Mouse (Mus musculus) ES-E14 (cell line): Measurements from ENCODE around the gene Abhd10. TPM values are rescaled to one million over a fixed set of nuclear protein-coding genes. Genes with fewer than 3 reads are reported as not detected.
A peak's percentile ranks its signal among the peaks of the same experiment; 100 is the strongest.

Experiments used
- DNase-seq: peaks from one replicate; pipeline ENCODE4 v3.0.0-alpha.2; 2013; ENCODE audit warnings: low read depth, low spot score
- H3K27ac ChIP-seq: 2 replicates; pipeline ENCODE4 v1.5.1; 2012; ENCODE audit warnings: low read depth, mild to moderate bottlenecking, low read length, moderate library complexity, mixed read lengths; ENCODE audit not compliant: poor library complexity, insufficient read depth, severe bottlenecking
- H3K36me3 ChIP-seq: 2 replicates; pipeline ENCODE4 v1.6.1; 2012; ENCODE audit warnings: mild to moderate bottlenecking, low read length, moderate library complexity, mixed read lengths; ENCODE audit not compliant: control insufficient read depth, poor library complexity, insufficient read depth, severe bottlenecking
- H3K4me1 ChIP-seq, 2 experiments: fragments of 150-350 bp in 1 of 2; sonication (generic) in 1 of 2; 2 replicates each; pipeline ENCODE4 v1.6.1; 2012; ENCODE audit warnings: low read length in 2 of 2, mild to moderate bottlenecking in 1 of 2, mixed read lengths in 1 of 2; ENCODE audit not compliant: control insufficient read depth in 2 of 2, insufficient read depth in 2 of 2, poor library complexity in 1 of 2
- H3K4me3 ChIP-seq, 2 experiments: fragments of 150-350 bp in 1 of 2; sonication (generic) in 1 of 2; 2 replicates each; pipeline ENCODE4 v1.5.1; 2012; ENCODE audit warnings: low read length in 2 of 2, low read depth in 1 of 2, mild to moderate bottlenecking in 1 of 2, mixed read lengths in 1 of 2; ENCODE audit not compliant: insufficient read depth in 1 of 2, poor library complexity in 1 of 2, severe bottlenecking in 1 of 2
- H3K9ac ChIP-seq: 2 replicates; pipeline ENCODE4 v1.6.1; 2012; ENCODE audit warnings: low read depth, mild to moderate bottlenecking, low read length, mixed read lengths; ENCODE audit not compliant: poor library complexity, insufficient read depth, severe bottlenecking
- H3K9me3 ChIP-seq: fragments of 150-350 bp; sonication (generic); 2 replicates; pipeline ENCODE4 v1.6.1; 2012; ENCODE audit warnings: low read depth, mild to moderate bottlenecking, low read length; ENCODE audit not compliant: control insufficient read depth, insufficient read depth
- CHD2 ChIP-seq: IDR thresholded peaks from 2 replicates; pipeline ENCODE4 v1.6.1; 2014; ENCODE audit warnings: mild to moderate bottlenecking, low read depth, low read length, inconsistent platforms
- HCFC1 ChIP-seq: IDR thresholded peaks from 2 replicates; pipeline ENCODE4 v1.6.1; 2012; ENCODE audit warnings: low read length, inconsistent platforms, borderline replicate concordance; ENCODE audit not compliant: insufficient read depth
- MAFK ChIP-seq: IDR thresholded peaks from 2 replicates; pipeline ENCODE4 v1.6.1; 2014; ENCODE audit warnings: mild to moderate bottlenecking, low read depth, low read length, inconsistent platforms; ENCODE audit not compliant: insufficient read depth
- ZC3H11A ChIP-seq: IDR thresholded peaks from 2 replicates; pipeline ENCODE4 v1.6.1; 2012; ENCODE audit warnings: low read depth, mild to moderate bottlenecking, inconsistent platforms, low read length, borderline replicate concordance
- ZNF384 ChIP-seq: IDR thresholded peaks from 2 replicates; pipeline ENCODE4 v1.6.1; 2012; ENCODE audit warnings: low read depth, low read length, inconsistent platforms
- in situ Hi-C, 2 experiments: fragments of 600-800 bp; cut with MboI; formaldehyde crosslinking; loops; one replicate each; pipeline ENCODE4 v1.15.1; 2025; ENCODE audit warnings: low sequenced_read_pairs in 2 of 2, inconsistent platforms in 1 of 2; ENCODE audit not compliant: unreplicated experiment in 2 of 2
- total RNA-seq: library from RNA; depleted of rRNA; stranded (reverse); fragments of 300-350 nt; gene quantifications from 2 replicates; pipeline ENCODE4 v1.2.3, GENCODE M21; 2012; rRNA removed

Gene Abhd10
- total RNA-seq = 13.2 and 16.0 TPM in 2 replicates

GRCm38 (mm10) chr16:45742615-45743476, at the start of gene Abhd10:
TSS of gene Abhd10 (minus strand) at chr16:45742955.
- peak within 1 kb of the TSS; percentile 55 for H3K27ac ChIP-seq
- H3K9ac ChIP-seq = peak within 1 kb of the TSS; percentile 94
- peak within 1 kb of the TSS; percentile 81 to 97 for H3K4me3 ChIP-seq
- in situ Hi-C loops = no loop called here
- peak; percentile 85 for DNase-seq
- H3K4me1 ChIP-seq = peaks cover 3% of the 10 kb centered on the region in 2 experiments; a peak in 3 of 4 replicates
- TF ChIP-seq CHD2 (no peak), MAFK (no peak), HCFC1 (peak; percentile 60; the same call in 1 of the 2 replicates), ZNF384 (no peak)
- peaks cover 2% of the 10 kb centered on the region for H3K36me3 ChIP-seq
- no peaks in the 10 kb centered on the region for H3K9me3 ChIP-seq

DNA sequence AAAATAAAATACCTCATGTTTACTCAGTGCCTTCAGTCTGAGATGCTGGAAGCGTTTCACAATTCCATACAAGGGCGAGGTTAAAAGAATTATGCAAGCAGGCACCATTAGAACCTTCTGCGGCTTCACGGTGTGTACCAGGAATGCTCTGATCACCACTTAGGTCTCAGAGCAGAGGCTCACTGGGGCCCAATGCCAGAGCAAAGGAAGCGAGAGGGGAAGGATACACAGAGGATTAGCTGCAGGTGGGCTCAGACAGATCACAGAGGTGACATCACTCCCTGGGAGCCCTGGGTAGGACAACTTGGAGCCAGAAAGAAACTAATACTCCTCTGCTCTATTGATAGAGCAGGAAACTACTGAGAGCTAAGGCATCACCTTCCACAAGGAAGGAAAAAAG, 48.5 kb upstream of the Abhd10 start:
- TF ChIP-seq ZC3H11A (no peak), CHD2 (no peak), ZNF384 (no peak), HCFC1 (no peak), MAFK (no peak)
- DNase-seq = no peak
- no peak overlapping the region for H3K4me3 ChIP-seq
- H3K9me3 ChIP-seq = no peaks in the 10 kb centered on the region
- peaks cover 0 to 2% of the 10 kb centered on the region in 2 experiments; a peak in 1 of 4 replicates for H3K4me1 ChIP-seq
- no peak overlapping the region for H3K27ac ChIP-seq
- H3K9ac ChIP-seq = no peak overlapping the region
- no peaks in the 10 kb centered on the region for H3K36me3 ChIP-seq
- in situ Hi-C loops = no loop called here

DNA sequence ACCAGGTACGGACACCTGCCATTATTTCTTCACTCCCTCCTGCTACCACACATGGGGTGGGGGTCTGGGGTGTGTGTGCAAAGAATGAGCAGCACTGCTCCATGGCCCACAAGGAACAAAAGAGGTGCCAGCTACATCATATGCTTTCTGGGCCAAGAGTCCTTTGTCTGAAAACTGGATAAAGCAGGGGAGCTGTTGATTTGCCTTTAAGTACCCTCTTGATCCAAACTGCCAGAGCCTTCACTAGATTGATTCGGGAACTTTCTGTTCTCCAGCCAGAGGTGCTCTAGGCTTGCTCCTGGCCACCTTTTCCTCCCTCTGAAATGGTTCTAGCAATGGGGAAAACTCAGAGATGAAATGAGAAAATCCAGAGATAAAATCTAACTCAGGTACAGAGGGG, 46.6 kb upstream of the Abhd10 start:
- H3K9me3 ChIP-seq = no peaks in the 10 kb centered on the region
- peaks cover 0 to 2% of the 10 kb centered on the region in 2 experiments; a peak in 1 of 4 replicates for H3K4me1 ChIP-seq
- H3K27ac ChIP-seq = no peak overlapping the region
- no peak overlapping the region for H3K9ac ChIP-seq
- no peaks in the 10 kb centered on the region for H3K36me3 ChIP-seq
- in situ Hi-C loops = no loop called here
- no peak for DNase-seq
- TF ChIP-seq CHD2 (no peak), MAFK (no peak), HCFC1 (no peak), ZC3H11A (no peak), ZNF384 (no peak)
- H3K4me3 ChIP-seq = no peak overlapping the region

DNA sequence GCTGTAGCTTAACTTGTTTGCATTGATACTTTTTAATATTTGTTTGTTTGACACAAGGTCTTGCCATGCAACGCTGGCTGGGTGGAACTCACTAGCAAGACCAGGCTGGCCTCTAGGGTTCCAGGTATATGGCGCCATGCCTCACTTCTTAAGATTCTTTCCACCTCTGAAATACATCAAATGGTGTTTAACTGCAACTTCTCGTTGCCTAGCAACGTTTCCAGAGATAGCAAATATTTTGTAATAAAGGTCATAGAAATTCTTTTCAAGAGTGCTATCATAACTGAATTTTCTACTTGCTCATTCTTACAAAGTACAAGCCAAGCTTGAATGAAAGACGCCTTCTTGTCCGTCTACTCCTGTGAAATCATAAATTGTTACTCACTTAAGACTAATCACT, 44.9 kb upstream of the Abhd10 start:
- Histone ChIP-seq H3K9ac (no peak overlapping the region), H3K4me3 (no peak overlapping the region), H3K27ac (no peak overlapping the region), H3K9me3 (no peaks in the 10 kb centered on the region), H3K4me1 (peaks cover 0 to 2% of the 10 kb centered on the region in 2 experiments; a peak in 1 of 4 replicates), H3K36me3 (no peaks in the 10 kb centered on the region)
- no peak for DNase-seq
- TF ChIP-seq ZNF384 (no peak), HCFC1 (no peak), MAFK (no peak), CHD2 (no peak)
- in situ Hi-C loops = no loop called here
